Comparison of ENCODE assay signal across 8 mouse cellular contexts in the genomic region with DNA sequence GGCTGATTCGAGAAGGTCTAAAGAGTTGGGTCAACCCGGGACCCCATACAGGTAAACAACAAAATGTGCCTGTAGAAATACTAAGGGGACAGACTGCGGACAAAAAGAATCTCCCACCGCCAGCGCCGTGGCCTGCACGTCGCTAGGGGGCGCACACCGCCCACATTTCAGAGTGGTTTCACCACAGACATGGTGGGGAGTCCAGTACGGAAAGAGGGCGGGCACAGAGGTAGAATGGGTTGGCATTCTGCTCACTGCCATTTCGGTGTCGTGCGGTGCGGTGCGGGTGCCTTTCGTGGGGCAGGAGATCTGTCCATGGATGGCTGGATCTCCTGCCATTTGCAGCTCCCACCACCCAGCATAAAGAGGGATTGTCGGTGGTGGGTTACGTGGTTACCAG. TPM values are rescaled to one million over a fixed set of nuclear protein-coding genes. Genes with fewer than 3 reads are reported as not detected.
DNase-seq lines count a peak whose midpoint lies in the region; ATAC-seq and TF ChIP-seq lines count a peak whose summit lies in the region.

No protein-coding gene starts in this region.

- H3K4me2 ChIP-seq in heart, embryonic 11.5 days = peak overlapping the region; percentile 98
- H3K4me2 ChIP-seq in kidney, embryonic 16.5 days (replicated peaks; ENCODE audit: low read depth, low read length) = peak overlapping the region; percentile 96

- H3K79me2 ChIP-seq in liver, adult 2 months (ENCODE audit: control insufficient read depth, insufficient read depth, low read length) = no peaks in the 10 kb centered on the region

- peaks cover 24% of the 10 kb centered on the region for H3K36me3 ChIP-seq in heart, embryonic 11.5 days (ENCODE audit: control insufficient read depth, insufficient read depth, low read length)
- peaks cover 48% of the 10 kb centered on the region for H3K36me3 ChIP-seq in kidney, embryonic 16.5 days (ENCODE audit: insufficient read depth, low read length)
- H3K36me3 ChIP-seq in liver, adult 2 months (ENCODE audit: control insufficient read depth, insufficient read depth, low read length) = no peaks in the 10 kb centered on the region

- ATAC-seq in heart, embryonic 11.5 days (replicated peaks; ENCODE audit: insufficient number of reproducible peaks, low FRiP score, low TSS enrichment) = no peak
- no peak for ATAC-seq in kidney, embryonic 16.5 days (ENCODE audit: low FRiP score, low TSS enrichment)
- peak; percentile 74 for ATAC-seq in monocyte, adult 5-6 weeks (replicated peaks; ENCODE audit: insufficient number of reproducible peaks, low FRiP score, low TSS enrichment, poor library complexity, severe bottlenecking)

- peaks cover under 1% of the 10 kb centered on the region; the same call in 1 of the 2 replicates for H3K4me1 ChIP-seq in bone marrow, adult 2 months (ENCODE audit: control insufficient read depth, insufficient read depth, low read length)
- H3K4me1 ChIP-seq in embryonic fibroblast, embryonic 13.5 days (ENCODE audit: control insufficient read depth, insufficient read depth, low read length) = no peaks in the 10 kb centered on the region; the same call in 1 of the 2 replicates
- peaks cover 14% of the 10 kb centered on the region for H3K4me1 ChIP-seq in heart, embryonic 11.5 days (ENCODE audit: control insufficient read depth, insufficient read depth, low read length)
- peaks cover 40% of the 10 kb centered on the region for H3K4me1 ChIP-seq in kidney, embryonic 16.5 days (ENCODE audit: insufficient read depth, low read length)
- peaks cover 23% of the 10 kb centered on the region for H3K4me1 ChIP-seq in liver, adult 2 months (ENCODE audit: control insufficient read depth, insufficient read depth, low read length)

- no peaks in the 10 kb centered on the region for H3K9me3 ChIP-seq in heart, embryonic 11.5 days (replicated peaks; ENCODE audit: control insufficient read depth, low read length)
- H3K9me3 ChIP-seq in kidney, embryonic 16.5 days (ENCODE audit: low read length) = no peaks in the 10 kb centered on the region

- DNase-seq in 416B (ENCODE audit: low read depth) = peak; percentile 91
- peak; percentile 44 for DNase-seq in liver, adult 2 months (ENCODE audit: extremely low read depth, low read depth, low spot score)
- peak; percentile 77 to 85 for DNase-seq in spleen, postnatal 36 days (ENCODE audit: low spot score in 2 of 2)

- 0 out of 2 replicates have a peak, but pooled peaks cover 3% of the 10 kb centered on the region for H3K27me3 ChIP-seq in heart, embryonic 11.5 days (ENCODE audit: control insufficient read depth, insufficient read depth, low read length)
- no peaks in the 10 kb centered on the region for H3K27me3 ChIP-seq in kidney, embryonic 16.5 days (ENCODE audit: insufficient read depth, low read length)
- no peaks in the 10 kb centered on the region for H3K27me3 ChIP-seq in liver, adult 2 months (ENCODE audit: control insufficient read depth, insufficient read depth, low read length)

- TF ChIP-seq POLR2A in bone marrow, adult 2 months (IDR thresholded peaks at IDR 0.05; ENCODE audit: borderline replicate concordance, control insufficient read depth, low read depth, low read length) = no peak
- TF ChIP-seq POLR2A in embryonic fibroblast, embryonic 13.5 days (IDR thresholded peaks at IDR 0.05; ENCODE audit: low read depth, low read length) = peak; percentile 80
- no peak for TF ChIP-seq POLR2A in liver, adult 2 months (IDR thresholded peaks at IDR 0.05; ENCODE audit: extremely low read depth, insufficient read depth, low read length)

- H3K27ac ChIP-seq in bone marrow, adult 2 months (ENCODE audit: control insufficient read depth, insufficient read depth, low read depth, low read length, poor library complexity) = no peak overlapping the region
- peak overlapping the region; percentile 25; the same call in 1 of the 2 replicates for H3K27ac ChIP-seq in embryonic fibroblast, embryonic 13.5 days (ENCODE audit: insufficient read depth, low read length)
- H3K27ac ChIP-seq in heart, embryonic 11.5 days (ENCODE audit: low read depth, low read length) = peak overlapping the region; percentile 66; the same call in 1 of the 2 replicates
- peak overlapping the region; percentile 98 for H3K27ac ChIP-seq in kidney, embryonic 16.5 days (ENCODE audit: low read length)
- no peak overlapping the region for H3K27ac ChIP-seq in liver, adult 2 months (replicated peaks; ENCODE audit: insufficient read depth, low read depth, low read length)

- H3K9ac ChIP-seq in heart, embryonic 11.5 days (ENCODE audit: low read depth, low read length) = peak overlapping the region; percentile 96
- H3K9ac ChIP-seq in kidney, embryonic 16.5 days (replicated peaks; ENCODE audit: low read length) = peak overlapping the region; percentile 76
- H3K9ac ChIP-seq in liver, adult 2 months (ENCODE audit: low read depth, low read length) = peak overlapping the region; percentile 54

- whole genome bisulfite sequencing in bone marrow, adult 2 months = 1% methylated on average over 20 of the region's 20 CpGs
- WGBS in heart, embryonic 11.5 days (ENCODE audit: insufficient replicate concordance) = 4% methylated on average over 20 of the region's 20 CpGs
- WGBS in kidney, embryonic 16.5 days = 1% methylated on average over 20 of the region's 20 CpGs
- WGBS in liver, adult 2 months = 2% methylated on average over 20 of the region's 20 CpGs

- peak overlapping the region; percentile 42 for H3K4me3 ChIP-seq in bone marrow, adult 2 months (replicated peaks; ENCODE audit: control insufficient read depth, low read depth, low read length)
- peak overlapping the region; percentile 75 for H3K4me3 ChIP-seq in embryonic fibroblast, embryonic 13.5 days (ENCODE audit: insufficient read depth, low read length)
- peak overlapping the region; percentile 79 for H3K4me3 ChIP-seq in heart, embryonic 11.5 days (ENCODE audit: low read depth, low read length)
- peak overlapping the region; percentile 85 for H3K4me3 ChIP-seq in kidney, embryonic 16.5 days (ENCODE audit: low read length)
- peak overlapping the region; percentile 82 for H3K4me3 ChIP-seq in liver, adult 2 months (ENCODE audit: insufficient read depth, low read depth, low read length)

- TF ChIP-seq CTCF in bone marrow, adult 2 months (IDR thresholded peaks at IDR 0.05; ENCODE audit: control insufficient read depth, insufficient read depth, low read length) = peak; percentile 95
- peak; percentile 97 for TF ChIP-seq CTCF in embryonic fibroblast, embryonic 13.5 days (IDR thresholded peaks at IDR 0.05; ENCODE audit: borderline replicate concordance, insufficient read depth, low read length)
- peak; percentile 97 for TF ChIP-seq CTCF in liver, adult 2 months (IDR thresholded peaks at IDR 0.05; ENCODE audit: low read depth, low read length)

RNA-seq across cellular contexts. Expression of a gene that starts 2.2 kb away (rescaled TPM):
- 2.7 and 10.0 TPM in 2 replicates for polyA plus RNA-seq in bone marrow, adult 2 months (2011; ENCODE audit: insufficient read depth, insufficient read length, low replicate concordance, missing spikeins)
- polyA plus RNA-seq in embryonic fibroblast, embryonic 13.5 days (2011; ENCODE audit: insufficient read length, low read depth, missing spikeins) = 133 and 222 TPM in 2 replicates
- polyA plus RNA-seq in heart, embryonic 11.5 days (2014; fragmentation: Nextera tagmentation; extraction: Ambion mirVana) = 71.3 and 100 TPM in 2 replicates
- 185 and 234 TPM in 2 replicates for polyA plus RNA-seq in kidney, embryonic 16.5 days (2015; fragmentation: Nextera tagmentation; extraction: Ambion mirVana)
- 42.5 and 49.3 TPM in 2 replicates for total RNA-seq in liver, adult 2 months (2014; rRNA removed)
- polyA plus RNA-seq in liver, adult 2 months (2012; rRNA removed) = 36.4 and 55.0 TPM in 2 replicates
- total RNA-seq in monocyte, adult 5-6 weeks (2017) = 1.1 to 5.5 TPM (median 1.7 TPM) in 3 replicates

RNA-seq across cellular contexts. Expression of a gene that starts 22.6 kb away (rescaled TPM):
- 8.8 and 25.8 TPM in 2 replicates for polyA plus RNA-seq in bone marrow, adult 2 months (2011; ENCODE audit: insufficient read depth, insufficient read length, low replicate concordance, missing spikeins)
- 21.2 and 25.5 TPM in 2 replicates for polyA plus RNA-seq in embryonic fibroblast, embryonic 13.5 days (2011; ENCODE audit: insufficient read length, low read depth, missing spikeins)
- polyA plus RNA-seq in heart, embryonic 11.5 days (2014; fragmentation: Nextera tagmentation; extraction: Ambion mirVana) = 17.1 and 21.2 TPM in 2 replicates
- 31.4 and 33.7 TPM in 2 replicates for polyA plus RNA-seq in kidney, embryonic 16.5 days (2015; fragmentation: Nextera tagmentation; extraction: Ambion mirVana)
- total RNA-seq in liver, adult 2 months (2014; rRNA removed) = 8.9 and 10.6 TPM in 2 replicates
- 10.1 and 11.2 TPM in 2 replicates for polyA plus RNA-seq in liver, adult 2 months (2012; rRNA removed)
- total RNA-seq in monocyte, adult 5-6 weeks (2017) = 31.6 to 57.8 TPM (median 50.1 TPM) in 3 replicates

RNA-seq across cellular contexts. Expression of a gene that starts 41.2 kb away (rescaled TPM):
- not detected in 2 replicates for polyA plus RNA-seq in bone marrow, adult 2 months (2011; ENCODE audit: insufficient read depth, insufficient read length, low replicate concordance, missing spikeins)
- not detected in 2 replicates for polyA plus RNA-seq in embryonic fibroblast, embryonic 13.5 days (2011; ENCODE audit: insufficient read length, low read depth, missing spikeins)
- 0.11 and 0.13 TPM in 2 replicates for polyA plus RNA-seq in heart, embryonic 11.5 days (2014; fragmentation: Nextera tagmentation; extraction: Ambion mirVana)
- polyA plus RNA-seq in kidney, embryonic 16.5 days (2015; fragmentation: Nextera tagmentation; extraction: Ambion mirVana) = 2.9 and 3.1 TPM in 2 replicates
- total RNA-seq in liver, adult 2 months (2014; rRNA removed) = not detected in 2 replicates
- polyA plus RNA-seq in liver, adult 2 months (2012; rRNA removed) = not detected in 2 replicates
- total RNA-seq in monocyte, adult 5-6 weeks (2017) = not detected in 3 replicates

Comparison
In these comparisons a context has a peak if more than half of its experiments do, and no peak if none do; other contexts are left out.
1. H3K27ac ChIP-seq: peak in embryonic fibroblast, embryonic 13.5 days (single experiment), heart, embryonic 11.5 days (single experiment) and kidney, embryonic 16.5 days (single experiment); none in bone marrow, adult 2 months (single experiment) and liver, adult 2 months (single experiment).
2. Peak in every context shown above with its lines, with median percentiles within 50 percentile points of each other: DNase-seq, H3K4me3 ChIP-seq, CTCF ChIP-seq and H3K9ac ChIP-seq.